Mouse (Mus musculus): Measurements from ENCODE around the gene Usp19.
A peak's percentile ranks its signal among the peaks of the same experiment; 100 is the strongest.

Usp19 gene

DNA sequence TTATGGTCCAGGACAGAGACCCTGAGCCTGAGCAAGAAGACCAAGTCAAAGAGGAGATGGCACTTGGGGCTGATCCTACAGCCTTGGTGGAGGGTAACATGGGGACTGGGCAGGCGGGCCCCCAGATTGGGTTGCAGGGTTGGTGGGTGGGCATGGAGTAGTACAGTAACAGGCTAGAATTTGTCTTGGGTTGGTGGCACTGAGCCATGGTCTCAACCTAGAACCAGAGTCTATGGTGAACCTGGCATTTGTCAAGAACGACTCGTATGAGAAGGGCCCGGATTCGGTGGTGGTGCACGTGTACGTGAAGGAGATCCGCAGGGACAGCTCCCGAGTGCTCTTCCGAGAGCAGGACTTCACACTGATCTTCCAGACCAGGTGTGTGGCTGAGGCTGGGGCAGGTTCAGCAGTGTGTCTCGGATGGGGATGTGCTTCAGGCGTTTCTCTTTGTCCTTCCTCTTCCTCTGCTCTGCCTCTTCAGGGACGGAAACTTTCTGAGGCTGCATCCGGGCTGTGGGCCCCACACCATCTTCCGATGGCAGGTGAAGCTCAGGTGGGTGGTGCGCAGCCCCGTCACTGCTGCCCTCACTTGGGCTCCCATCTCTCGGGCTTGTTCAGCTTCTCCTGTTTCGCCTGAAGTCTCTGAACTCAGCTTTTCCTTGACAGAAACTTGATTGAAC, 3.9 kb downstream of the Usp19 start:
- no peak for DNase-seq (ENCODE audit: low spot score in 2 of 2)

DNA sequence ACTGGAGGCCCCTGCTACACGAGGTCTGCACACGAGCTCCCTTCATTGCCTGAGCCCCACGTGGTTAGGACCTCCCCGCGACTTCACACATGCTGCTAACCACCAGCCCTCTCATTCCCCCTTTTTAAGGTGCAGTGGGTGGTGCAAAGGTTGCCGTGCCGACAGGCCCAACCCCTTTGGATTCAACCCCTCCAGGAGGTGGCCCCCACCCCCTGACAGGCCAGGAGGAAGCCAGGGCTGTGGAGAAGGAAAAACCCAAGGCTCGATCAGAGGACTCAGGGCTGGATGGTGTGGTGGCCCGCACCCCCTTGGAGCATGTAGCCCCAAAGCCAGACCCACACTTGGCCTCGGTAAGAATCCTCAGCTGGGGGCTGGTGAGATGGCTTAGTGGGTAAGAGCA, 4.5 kb downstream of the Usp19 start:
- DNase-seq (ENCODE audit: low spot score in 2 of 2) = no peak

DNA sequence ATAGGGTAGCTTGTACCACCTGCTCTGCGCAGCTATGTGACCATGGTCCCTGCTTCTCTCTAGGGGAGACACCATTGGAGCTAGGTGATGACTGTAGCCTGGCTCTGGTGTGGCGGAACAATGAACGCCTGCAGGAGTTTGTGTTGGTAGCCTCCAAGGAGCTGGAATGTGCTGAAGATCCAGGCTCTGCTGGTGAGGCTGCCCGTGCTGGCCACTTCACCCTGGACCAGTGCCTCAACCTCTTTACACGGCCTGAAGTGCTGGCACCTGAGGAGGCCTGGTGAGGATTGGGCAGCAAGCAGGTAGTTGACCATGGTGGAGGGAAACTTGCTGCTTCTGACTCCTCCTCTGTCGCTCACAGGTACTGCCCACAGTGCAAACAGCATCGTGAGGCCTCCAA, 8.8 kb downstream of the Usp19 start:
- DNase-seq (ENCODE audit: low spot score in 2 of 2) = no peak

DNA sequence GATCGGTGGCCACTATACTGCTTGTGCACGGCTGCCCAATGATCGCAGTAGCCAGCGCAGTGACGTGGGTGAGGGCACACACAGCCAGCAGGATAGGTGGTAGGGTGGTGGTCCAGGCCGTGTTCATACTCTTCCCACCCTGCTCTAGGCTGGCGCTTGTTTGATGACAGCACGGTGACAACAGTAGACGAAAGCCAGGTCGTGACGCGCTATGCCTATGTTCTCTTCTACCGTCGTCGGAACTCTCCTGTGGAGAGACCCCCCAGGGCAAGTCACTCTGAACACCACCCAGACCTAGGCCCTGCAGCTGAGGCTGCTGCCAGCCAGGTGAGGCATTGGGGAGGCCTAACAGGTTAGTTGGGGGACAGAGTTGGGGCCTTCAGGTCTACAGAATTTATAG, 9.5 kb downstream of the Usp19 start:
- peak in 1 of 2 experiments; percentile 53 for DNase-seq (ENCODE audit: low spot score in 2 of 2)

DNA sequence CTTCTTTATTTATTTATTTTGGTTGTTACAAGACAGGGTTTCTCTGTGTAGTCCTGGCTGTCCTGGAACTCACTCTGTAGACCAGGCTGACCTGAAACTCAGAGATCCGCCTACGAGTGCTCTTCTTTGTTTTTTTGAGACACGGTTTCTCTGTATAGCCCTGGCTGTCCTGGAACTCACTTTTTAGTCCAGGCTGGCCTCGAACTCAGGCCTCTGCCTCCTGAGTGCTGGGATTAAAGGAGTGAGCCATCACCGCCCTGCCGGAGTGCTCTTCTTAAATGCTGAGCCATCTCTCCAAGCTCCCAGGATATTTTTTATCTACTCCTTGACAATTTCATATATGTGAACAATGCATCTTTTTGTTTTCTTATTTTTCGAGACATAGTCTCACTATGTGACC, 16.5 kb downstream of the Usp19 start:
- no peak for DNase-seq (ENCODE audit: low spot score in 2 of 2)

DNA sequence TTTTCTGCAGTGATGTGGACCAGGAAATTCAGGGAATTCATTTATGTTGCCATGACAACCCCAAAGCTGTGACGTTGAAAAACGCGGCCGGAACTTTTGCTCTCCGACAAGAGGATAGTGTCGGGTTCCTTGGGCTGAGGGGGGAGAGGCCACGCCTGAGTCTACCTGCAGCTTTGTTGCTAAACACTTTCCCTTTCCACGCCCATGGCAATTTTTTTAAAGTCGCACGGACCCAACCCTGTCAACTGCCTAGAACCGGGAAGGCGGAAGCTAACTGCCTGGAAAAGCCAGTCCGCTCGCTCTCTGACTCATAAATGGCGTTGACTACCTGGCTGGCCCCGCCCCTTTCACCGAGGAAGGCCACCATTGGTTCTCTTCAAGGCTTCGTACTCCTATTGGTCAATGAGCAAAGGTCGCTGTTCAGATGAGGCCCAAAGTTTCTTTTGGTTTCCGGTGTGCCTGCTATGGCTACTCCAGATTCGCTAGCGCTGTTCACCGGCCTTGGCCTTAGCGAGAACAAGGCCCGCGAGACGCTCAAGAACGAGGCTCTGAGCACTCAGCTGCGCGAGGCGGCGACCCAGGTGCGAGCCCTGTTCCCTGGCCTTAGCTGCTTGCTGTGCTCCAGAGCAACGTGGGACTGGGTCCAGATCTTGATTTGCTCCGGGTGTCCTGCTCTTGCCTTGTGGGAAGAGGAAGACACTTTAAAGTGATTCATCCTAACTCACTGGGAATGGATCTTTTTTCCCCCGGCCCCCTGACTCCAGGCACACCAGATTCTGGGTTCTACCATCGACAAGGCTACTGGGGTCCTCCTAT, 17.4 kb downstream of the Usp19 start, which contains the start of gene Qars:
Gene Qars, plus strand, starts transcription at position 88 of the 816 bp plus-strand sequence.
- peak; percentile 91 to 93 for DNase-seq (ENCODE audit: low spot score in 2 of 2)

DNA sequence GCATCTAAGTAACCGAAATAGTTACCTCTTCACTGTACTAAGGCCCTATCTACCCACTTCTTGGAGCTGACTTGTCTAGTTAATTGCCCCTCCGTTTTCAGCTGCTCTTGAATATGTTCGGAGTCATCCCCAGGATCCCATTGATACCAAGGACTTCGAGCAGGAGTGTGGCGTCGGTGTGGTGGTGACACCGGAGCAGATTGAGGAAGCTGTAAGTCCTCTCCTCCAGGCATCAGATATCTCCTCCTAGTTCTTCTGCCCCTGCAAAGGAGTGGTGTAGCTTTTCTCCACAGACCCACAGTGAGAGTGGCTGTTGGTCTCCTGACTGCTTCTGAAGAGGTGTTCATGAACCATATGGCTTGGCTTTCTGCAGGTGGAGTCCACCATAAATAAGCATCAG, 18.4 kb downstream of the Usp19 start:
- no peak for DNase-seq (ENCODE audit: low spot score in 2 of 2)

DNA sequence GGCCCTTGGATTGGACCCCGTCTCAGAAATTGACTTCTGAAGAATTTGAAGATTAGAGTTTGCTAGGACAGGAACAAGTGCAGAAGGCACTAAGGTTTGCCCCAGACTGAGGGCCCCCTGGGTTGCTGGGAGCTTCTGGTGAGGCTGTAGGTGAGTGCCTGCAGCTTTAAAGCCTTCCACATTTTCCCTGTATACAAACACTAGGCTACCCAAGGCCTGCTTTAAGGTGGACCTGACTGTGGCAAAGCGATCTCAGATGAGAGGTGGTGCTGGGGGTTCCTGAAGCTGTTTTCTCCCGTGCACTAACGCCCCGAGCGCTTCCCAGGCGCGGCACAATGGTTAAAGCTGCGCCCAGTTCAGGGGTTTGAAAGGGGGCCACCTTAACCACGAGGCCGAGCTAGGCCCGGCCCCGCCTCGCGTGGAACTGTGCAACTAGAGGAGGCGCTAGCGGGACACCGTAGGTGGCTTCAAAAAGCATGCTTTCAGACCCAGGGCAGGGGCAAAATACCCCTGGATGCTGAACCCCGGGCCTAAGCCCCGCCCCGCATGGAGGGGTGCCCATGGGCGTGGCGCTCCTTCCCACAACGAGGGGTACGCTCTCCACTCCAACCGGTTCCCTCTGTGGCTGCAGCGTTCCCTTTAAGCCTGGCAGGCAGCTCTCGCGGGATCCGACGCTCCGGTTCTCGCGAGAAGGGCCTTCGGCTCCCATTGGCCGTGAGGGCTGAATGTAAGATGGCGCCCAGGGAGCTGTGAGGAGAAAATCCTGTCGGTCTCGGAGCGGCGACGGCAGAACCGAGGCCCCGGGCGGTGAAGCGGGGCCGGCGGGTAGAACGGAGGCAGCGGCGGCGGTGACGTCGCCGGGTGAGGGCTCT, 26.2 kb downstream of the Usp19 start, which contains the start of gene Qrich1:
Gene Qrich1, plus strand, starts transcription at position 427 of the 872 bp plus-strand sequence.
- DNase-seq (ENCODE audit: low spot score in 2 of 2) = peak; percentile 91 to 93

DNA sequence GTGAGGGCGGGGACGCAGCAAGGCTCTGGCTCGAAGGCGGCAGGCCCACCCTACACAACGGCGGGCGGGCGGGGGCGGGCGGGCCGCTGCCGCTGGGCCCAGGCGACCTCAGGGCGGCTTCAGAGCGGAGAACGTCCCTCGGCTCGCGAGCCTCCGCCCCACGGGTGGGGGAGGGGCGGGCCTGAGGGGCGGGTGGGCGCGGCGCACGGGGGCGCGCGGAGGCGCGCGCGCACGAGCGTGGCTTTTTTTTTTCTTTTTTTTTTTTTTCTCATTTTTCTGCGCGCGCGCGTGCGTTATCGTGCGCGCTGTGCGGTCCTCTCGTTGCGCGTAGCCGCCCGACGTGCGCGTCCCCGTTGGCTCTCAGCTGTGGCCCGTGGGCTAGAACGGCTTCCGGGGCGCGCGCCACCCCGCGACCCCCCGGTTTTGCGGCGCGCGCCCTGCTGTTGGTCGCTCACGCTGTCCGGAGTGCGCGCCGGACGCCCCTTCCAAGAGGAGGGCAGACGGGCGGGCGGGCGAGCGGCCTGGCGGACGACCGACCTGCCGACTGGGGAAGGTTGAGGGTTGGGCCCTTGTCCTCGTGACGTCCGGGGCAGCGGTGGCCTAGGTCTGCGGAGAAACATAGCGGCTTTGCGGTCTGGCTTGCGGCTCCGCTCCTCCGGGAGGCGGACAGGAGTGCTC, 27.0 kb downstream of the Usp19 start:
- peak; percentile 79 to 83 for DNase-seq (ENCODE audit: low spot score in 2 of 2)

DNA sequence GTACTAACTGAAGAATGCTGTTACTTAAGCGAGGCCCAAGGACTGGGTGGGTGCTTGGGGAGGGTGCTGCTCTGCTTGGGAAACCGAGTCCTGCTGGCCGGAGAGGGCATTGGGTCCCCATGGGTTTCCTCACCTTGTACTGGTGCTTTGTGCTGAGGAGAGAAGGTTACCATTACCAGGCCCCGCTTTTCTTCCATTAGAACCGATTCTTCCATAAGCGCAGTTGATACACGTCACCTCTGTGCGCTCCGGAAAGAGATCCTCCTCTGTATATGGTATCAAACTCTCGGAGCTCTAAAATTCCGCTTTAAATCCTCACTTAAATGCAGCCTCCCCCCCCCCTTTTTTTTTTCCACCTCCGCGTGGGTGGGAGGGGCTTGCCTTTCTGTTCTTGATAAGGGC, 27.5 kb downstream of the Usp19 start:
- no peak for DNase-seq (ENCODE audit: low spot score in 2 of 2)

DNA sequence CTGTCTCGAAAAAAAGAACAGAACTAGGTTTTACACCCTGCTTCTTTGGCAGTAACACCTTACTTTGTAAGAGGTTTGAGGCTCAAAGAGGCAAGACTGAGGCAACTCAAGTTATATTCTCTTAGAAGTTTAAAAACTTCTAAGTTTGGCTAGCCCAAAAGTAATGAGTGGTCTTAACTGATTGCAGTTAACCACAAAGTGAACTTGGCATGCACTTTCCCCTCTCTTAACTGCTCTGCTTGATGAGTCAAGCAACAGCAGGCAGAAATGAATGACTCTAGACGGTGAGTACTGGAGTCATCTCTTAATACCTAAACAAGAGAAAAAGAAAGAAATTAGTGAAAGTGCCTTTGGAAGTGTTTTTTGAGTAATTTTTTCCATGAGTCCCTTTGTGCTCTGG, 31.2 kb downstream of the Usp19 start:
- no peak for DNase-seq (ENCODE audit: low spot score in 2 of 2)

DNA sequence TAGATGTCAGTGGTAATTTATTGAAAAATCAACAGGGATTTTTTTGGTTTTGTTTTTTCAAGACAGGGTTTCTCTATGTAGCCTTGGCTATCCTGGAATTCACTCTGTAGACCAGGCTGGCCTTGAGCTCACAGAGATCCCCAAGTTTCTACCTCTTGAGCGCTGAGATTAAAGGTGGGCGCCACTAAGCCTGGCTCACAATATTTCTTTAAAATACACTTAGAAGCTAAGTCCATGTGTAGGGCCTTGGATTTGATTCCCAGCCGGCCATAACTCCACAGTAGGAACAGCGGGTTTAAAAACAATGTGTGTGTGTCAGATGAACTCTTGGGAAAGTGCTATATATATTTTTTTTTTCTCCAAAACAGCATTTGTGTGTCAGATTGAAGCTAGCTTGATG, 32.9 kb downstream of the Usp19 start:
- no peak for DNase-seq (ENCODE audit: low spot score in 2 of 2)

DNA sequence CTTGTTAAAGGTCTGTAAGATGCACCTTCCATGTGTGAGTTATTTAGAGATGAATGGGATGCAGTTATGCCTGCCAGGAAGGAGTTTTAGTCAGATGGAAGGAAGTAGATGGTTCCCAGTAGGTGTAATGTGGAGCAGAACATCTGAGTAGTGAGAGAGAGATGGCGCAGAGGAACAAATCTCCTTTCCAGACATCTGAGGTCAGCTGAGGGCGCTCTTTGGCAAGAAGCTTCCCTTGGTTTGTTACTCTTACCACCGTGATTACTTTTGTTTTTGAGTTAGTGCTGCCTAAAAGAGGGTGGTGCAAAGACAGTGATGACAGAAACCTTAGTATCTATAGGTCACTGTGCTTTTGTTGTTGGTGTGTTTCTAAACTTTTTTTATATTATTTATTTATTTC, 35.0 kb downstream of the Usp19 start:
- no peak for DNase-seq (ENCODE audit: low spot score in 2 of 2)

DNA sequence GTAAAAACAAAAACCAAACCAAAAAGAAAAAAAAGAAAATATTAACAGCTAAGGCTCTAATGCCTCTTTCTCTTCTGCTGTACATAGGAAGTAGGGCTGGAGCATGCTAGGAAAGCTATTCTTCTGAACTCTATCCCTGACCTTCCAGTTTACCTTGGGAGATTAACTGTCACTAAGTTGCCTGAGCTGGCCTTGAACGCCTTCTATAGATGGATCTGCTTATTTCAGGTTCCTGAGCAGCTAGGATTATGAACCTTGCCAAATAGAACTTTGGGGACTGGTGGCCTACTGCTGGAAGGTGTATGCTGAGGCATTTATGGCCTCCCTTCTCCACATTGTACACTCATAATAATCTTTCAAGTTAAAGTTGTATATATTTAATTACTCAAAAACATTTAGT, 40.6 kb downstream of the Usp19 start:
- no peak for DNase-seq (ENCODE audit: low spot score in 2 of 2)

DNA sequence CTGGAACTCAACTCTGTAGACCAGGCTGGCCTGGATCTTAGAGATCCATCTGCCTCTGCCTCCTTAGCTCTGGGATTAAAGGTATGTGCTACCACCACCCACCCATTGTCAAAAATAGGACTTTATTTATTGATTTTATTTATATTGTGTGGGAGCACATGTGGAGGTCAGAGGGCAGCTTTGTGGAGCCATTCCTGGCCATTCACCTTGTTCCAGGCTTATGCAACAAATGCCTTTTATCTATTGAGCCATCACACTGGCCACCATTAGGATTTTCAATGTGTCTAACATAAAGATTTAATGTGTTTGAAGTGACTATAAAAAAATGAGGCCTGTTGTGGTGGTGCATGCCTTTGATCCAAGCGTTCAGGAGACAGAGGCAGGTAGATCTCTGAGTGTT, 41.1 kb downstream of the Usp19 start:
- DNase-seq (ENCODE audit: low spot score in 2 of 2) = no peak

DNA sequence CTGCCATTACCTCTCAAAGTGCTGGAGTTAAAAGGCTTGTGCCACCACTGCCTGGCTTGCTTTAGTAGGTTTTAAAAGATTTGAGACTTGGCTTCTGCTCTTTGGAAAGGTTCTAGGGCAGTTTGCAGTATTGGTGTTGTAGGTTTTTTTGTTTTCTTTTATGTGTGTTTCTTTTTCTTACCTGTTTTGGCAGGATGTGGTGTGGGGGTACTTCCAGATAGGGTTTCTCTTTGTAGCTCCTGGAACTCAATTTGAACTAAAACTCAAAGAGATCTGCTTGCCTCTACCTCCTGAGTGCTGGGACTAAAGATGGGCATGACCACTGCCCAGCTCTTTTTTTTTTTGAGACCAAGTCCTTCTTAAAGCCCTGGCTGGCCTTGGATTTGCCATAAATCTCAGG, 50.4 kb downstream of the Usp19 start:
- DNase-seq (ENCODE audit: low spot score in 2 of 2) = no peak

DNA sequence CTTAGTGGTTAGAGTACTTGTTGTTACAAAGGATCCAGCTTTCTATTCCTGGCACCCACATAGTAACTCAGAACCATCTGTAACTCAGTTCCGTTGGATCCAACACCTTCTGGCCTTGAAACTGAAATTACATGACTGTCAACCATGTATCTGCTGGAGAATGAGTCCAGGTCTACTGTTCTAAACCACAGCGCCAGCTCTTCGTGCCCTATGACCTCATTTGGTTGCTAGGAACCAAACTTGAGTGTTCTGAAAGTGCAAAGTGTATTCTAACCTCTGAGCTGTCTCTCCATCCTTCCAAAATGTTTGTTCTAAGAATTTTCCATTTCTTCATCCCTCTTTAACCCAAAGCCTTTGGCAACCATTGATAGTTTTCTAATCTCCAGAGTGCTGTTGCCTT, 55.6 kb downstream of the Usp19 start:
- DNase-seq (ENCODE audit: low spot score in 2 of 2) = no peak

DNA sequence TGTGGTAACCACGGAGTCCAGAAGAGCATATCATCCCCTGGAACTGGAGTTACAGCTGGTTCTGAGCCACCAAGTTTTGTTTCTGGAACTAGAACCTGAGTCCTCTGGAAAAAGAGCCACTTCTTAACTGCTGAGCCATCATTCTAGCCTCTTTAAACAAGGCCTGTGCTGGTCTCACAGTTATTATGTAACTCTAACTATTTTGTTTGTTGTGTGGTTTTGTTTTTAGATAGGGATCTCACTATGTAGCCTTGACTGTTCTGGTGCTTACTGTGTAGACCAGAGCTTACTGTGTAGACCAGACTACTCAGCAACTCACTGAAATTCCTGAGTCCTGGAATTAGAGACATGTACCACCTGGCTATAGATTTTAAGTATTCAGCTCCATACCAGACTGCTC, 56.5 kb downstream of the Usp19 start:
- no peak for DNase-seq (ENCODE audit: low spot score in 2 of 2)
